Mouse (Mus musculus) G1E (cell line): Measurements from ENCODE around the gene Cdc42bpb.

ENCODE experiments used
- CTCF ChIP-seq: IDR thresholded peaks from 2 replicates; pipeline ENCODE4 v1.5.1; 2012; ENCODE audit warnings: low read depth, low read length, inconsistent platforms, mixed read lengths
- GATA1 ChIP-seq: IDR thresholded peaks from 2 replicates; pipeline ENCODE4 v1.6.1; 2012; ENCODE audit warnings: borderline replicate concordance, low read length, inconsistent platforms, mixed read lengths
- TAL1 ChIP-seq: conservative IDR thresholded peaks from 2 replicates; pipeline ENCODE4 v1.6.1; 2012; ENCODE audit warnings: low read depth, low read length, inconsistent platforms, mixed read lengths

DNA sequence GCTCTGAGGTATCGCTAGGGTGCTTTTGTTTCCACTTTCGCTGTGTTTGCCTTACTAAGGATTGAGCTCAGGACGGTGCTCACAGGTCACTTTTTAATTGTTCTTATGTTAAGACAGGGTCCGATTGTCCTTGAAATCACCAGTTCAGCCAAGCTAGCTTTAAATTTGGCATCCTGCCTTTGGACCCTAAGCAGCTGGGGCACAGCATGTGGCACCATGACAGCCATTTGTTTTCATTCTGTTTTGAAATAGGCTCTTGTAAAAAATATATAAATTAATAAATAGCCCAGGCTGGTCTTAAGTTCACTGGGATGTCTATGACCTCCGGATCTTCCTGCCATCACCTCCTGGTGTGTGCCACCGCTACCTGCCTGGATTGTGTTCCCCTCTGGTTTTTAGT is 132.4 kb downstream of the Cdc42bpb start:
- no peak for TF ChIP-seq TAL1
- no peak for TF ChIP-seq CTCF
- TF ChIP-seq GATA1 = no peak
